Mouse (Mus musculus) limb, embryonic 15.5 days (tissue): Measurements from ENCODE around the gene Zfp575. TPM values are rescaled to one million over a fixed set of nuclear protein-coding genes. Genes with fewer than 3 reads are reported as not detected.
"Not testable (repeated sequence)": the region's sequence is repeated elsewhere in the genome, so short reads cannot be mapped to it uniquely, and the experiment has no call there.

Experiments used
- ATAC-seq: fragments of 200-750 bp; cut with Nextera tagmentation; 2 replicates; pipeline ENCODE4 v1.8.0; 2017; ENCODE audit warnings: low read depth, moderate TSS enrichment; ENCODE audit not compliant: insufficient number of reproducible peaks, low FRiP score, low TSS enrichment
- H3K27ac ChIP-seq: fragments of 300-500 bp; sonication (generic); 2 replicates; pipeline ENCODE4 v1.5.1; 2015; ENCODE audit warnings: moderate library complexity, mild to moderate bottlenecking, inconsistent platforms
- H3K27me3 ChIP-seq: fragments of 300-500 bp; sonication (generic); 2 replicates; pipeline ENCODE4 v1.6.1; 2015; ENCODE audit warnings: inconsistent platforms
- H3K36me3 ChIP-seq: fragments of 300-500 bp; sonication (generic); 2 replicates; pipeline ENCODE4 v1.6.1; 2015; ENCODE audit warnings: inconsistent platforms
- H3K4me1 ChIP-seq: fragments of 300-500 bp; sonication (generic); 2 replicates; pipeline ENCODE4 v1.6.1; 2015; ENCODE audit warnings: inconsistent platforms
- H3K4me2 ChIP-seq: fragments of 300-500 bp; sonication (generic); 2 replicates; pipeline ENCODE4 v1.6.1; 2015; ENCODE audit warnings: mild to moderate bottlenecking, inconsistent platforms
- H3K4me3 ChIP-seq: fragments of 300-500 bp; sonication (generic); 2 replicates; pipeline ENCODE4 v1.5.1; 2015; ENCODE audit warnings: mild to moderate bottlenecking, inconsistent platforms
- H3K9ac ChIP-seq: fragments of 300-500 bp; sonication (generic); 2 replicates; pipeline ENCODE4 v1.6.1; 2015; ENCODE audit warnings: inconsistent platforms
- H3K9me3 ChIP-seq: fragments of 300-500 bp; sonication (generic); 2 replicates; pipeline ENCODE4 v1.6.1; 2016; ENCODE audit warnings: inconsistent platforms
- WGBS: fragments of 180-500 bp; shearing (Covaris S2); methylation state at CpG from one replicate; pipeline ENCODE4 v1.1.7; 2015; 5-methylcytosine and 5-hydroxymethylcytosine counted together
- polyA plus RNA-seq: library from polyadenylated mRNA; unstranded; fragments of >200 nt; fragmentation: Nextera tagmentation; extraction: Ambion mirVana; gene quantifications from 2 replicates; pipeline ENCODE4 v1.2.1, GENCODE M21; 2015

The Zfp575 gene
- polyA plus RNA-seq, result 5.2 and 6.4 TPM in 2 replicates

- WGBS, result 6% methylated on average over 30 of the region's 30 CpGs
- Histone ChIP-seq H3K9me3 (no peaks in the 10 kb centered on the region; the same call in 1 of the 2 replicates), H3K27me3 (peaks cover 26% of the 10 kb centered on the region), H3K4me1 (peaks cover 17% of the 10 kb centered on the region; the same call in 1 of the 2 replicates), H3K4me3 (peak within 1 kb of the TSS; percentile 59), H3K9ac (peak within 1 kb of the TSS; percentile 57; the same call in 1 of the 2 replicates), H3K27ac (peak within 1 kb of the TSS; percentile 61; the same call in 1 of the 2 replicates), H3K4me2 (peak within 1 kb of the TSS; percentile 86), H3K36me3 (no peaks in the 10 kb centered on the region)
- peak; percentile 73 for ATAC-seq
Observed at GRCm38 (mm10) chr7:24587330-24588105, at the start of gene Zfp575, which contains the start of gene Ethe1. Gene Zfp575, minus strand, starts transcription at chr7:24587641. Gene Ethe1, plus strand, starts transcription at chr7:24587543.

- Histone ChIP-seq H3K4me1 (peaks cover 17% of the 10 kb centered on the region), H3K27ac (no peak overlapping the region), H3K9ac (no peak overlapping the region), H3K9me3 (no peaks in the 10 kb centered on the region), H3K4me2 (peak overlapping the region; percentile 70; the same call in 1 of the 2 replicates), H3K27me3 (peaks cover 54% of the 10 kb centered on the region), H3K36me3 (no peaks in the 10 kb centered on the region), H3K4me3 (peak overlapping the region; percentile 40)
- ATAC-seq, result no peak
- WGBS, result 2% methylated on average over 18 of the region's 18 CpGs
Observed at GRCm38 (mm10) chr7:24637046-24637445, 49.6 kb upstream of the Zfp575 start.

GRCm38 (mm10) chr7:24636264-24636663 is 48.8 kb upstream of the Zfp575 start, which contains the start of gene Lypd3:
Gene Lypd3, plus strand, starts transcription at chr7:24636550.
- H3K4me1 ChIP-seq, result peaks cover 17% of the 10 kb centered on the region
- H3K27me3 ChIP-seq, result peaks cover 54% of the 10 kb centered on the region
- ATAC-seq, result no peak
- no peak within 1 kb of the TSS for H3K9ac ChIP-seq
- no peaks in the 10 kb centered on the region for H3K9me3 ChIP-seq
- no peaks in the 10 kb centered on the region for H3K36me3 ChIP-seq
- 21% methylated on average over 15 of the region's 15 CpGs for WGBS
- peak within 1 kb of the TSS; percentile 70; the same call in 1 of the 2 replicates for H3K4me2 ChIP-seq
- peak within 1 kb of the TSS; percentile 40 for H3K4me3 ChIP-seq
- no peak within 1 kb of the TSS; the same call in 1 of the 2 replicates for H3K27ac ChIP-seq

GRCm38 (mm10) chr7:24630116-24630880 is 42.9 kb upstream of the Zfp575 start:
- Histone ChIP-seq H3K4me2 (no peak overlapping the region), H3K4me3 (no peak overlapping the region), H3K4me1 (peaks cover 9% of the 10 kb centered on the region; the same call in 1 of the 2 replicates), H3K9me3 (no peaks in the 10 kb centered on the region), H3K27me3 (no peaks in the 10 kb centered on the region), H3K27ac (peak overlapping the region; percentile 61; the same call in 1 of the 2 replicates), H3K9ac (no peak overlapping the region), H3K36me3 (no peaks in the 10 kb centered on the region)
- ATAC-seq, result no peak
- WGBS, result 67% methylated on average over 10 of the region's 10 CpGs

- ATAC-seq, result no peak
- Histone ChIP-seq H3K27me3 (no peaks in the 10 kb centered on the region), H3K4me3 (no peak overlapping the region), H3K27ac (peak overlapping the region; percentile 38; the same call in 1 of the 2 replicates), H3K36me3 (no peaks in the 10 kb centered on the region), H3K4me2 (no peak overlapping the region), H3K4me1 (peaks cover 9% of the 10 kb centered on the region; the same call in 1 of the 2 replicates), H3K9ac (no peak overlapping the region), H3K9me3 (no peaks in the 10 kb centered on the region)
- 69% methylated on average over 4 of the region's 4 CpGs for WGBS
Observed at GRCm38 (mm10) chr7:24629672-24630071, 42.2 kb upstream of the Zfp575 start.

- Histone ChIP-seq H3K27me3 (no peaks in the 10 kb centered on the region), H3K36me3 (no peaks in the 10 kb centered on the region), H3K27ac (0 out of 2 replicates have a peak overlapping the region, but pooled peaks have one; percentile 38), H3K4me2 (peak overlapping the region; percentile 63), H3K9ac (peak overlapping the region; percentile 26; the same call in 1 of the 2 replicates), H3K4me3 (peak overlapping the region; percentile 36), H3K9me3 (no peaks in the 10 kb centered on the region), H3K4me1 (peaks cover 9% of the 10 kb centered on the region; the same call in 1 of the 2 replicates)
- 10% methylated on average over 32 of the region's 33 CpGs for WGBS
- peak; percentile 81 for ATAC-seq
Observed at GRCm38 (mm10) chr7:24628685-24629610, 41.5 kb upstream of the Zfp575 start.

- Histone ChIP-seq H3K27ac (no peak overlapping the region), H3K9me3 (no peaks in the 10 kb centered on the region; the same call in 1 of the 2 replicates), H3K9ac (no peak overlapping the region), H3K4me3 (no peak overlapping the region), H3K27me3 (no peaks in the 10 kb centered on the region), H3K4me2 (no peak overlapping the region), H3K36me3 (no peaks in the 10 kb centered on the region), H3K4me1 (peaks cover 4% of the 10 kb centered on the region; the same call in 1 of the 2 replicates)
- 82% methylated on average over 6 of the region's 6 CpGs for WGBS
- no peak for ATAC-seq
Observed at GRCm38 (mm10) chr7:24622967-24623366, 35.5 kb upstream of the Zfp575 start.

GRCm38 (mm10) chr7:24621193-24621592 is 33.8 kb upstream of the Zfp575 start:
- H3K36me3 ChIP-seq, result no peaks in the 10 kb centered on the region
- H3K27ac ChIP-seq, result no peak overlapping the region
- H3K9ac ChIP-seq, result no peak overlapping the region
- ATAC-seq, result no peak
- H3K27me3 ChIP-seq, result no peaks in the 10 kb centered on the region
- H3K4me3 ChIP-seq, result no peak overlapping the region
- H3K4me2 ChIP-seq, result no peak overlapping the region
- no peaks in the 10 kb centered on the region; the same call in 1 of the 2 replicates for H3K9me3 ChIP-seq
- H3K4me1 ChIP-seq, result peaks cover 4% of the 10 kb centered on the region; the same call in 1 of the 2 replicates
- WGBS, result 81% methylated on average over 3 of the region's 3 CpGs

GRCm38 (mm10) chr7:24619671-24620397 is 32.4 kb upstream of the Zfp575 start:
- H3K4me1 ChIP-seq, result peaks cover 4% of the 10 kb centered on the region; the same call in 1 of the 2 replicates
- WGBS, result 57% methylated on average over 13 of the region's 13 CpGs
- ATAC-seq, result no peak

GRCm38 (mm10) chr7:24618374-24618773 is 30.9 kb upstream of the Zfp575 start:
- H3K4me3 ChIP-seq, H3K9ac ChIP-seq, H3K9me3 ChIP-seq, H3K27ac ChIP-seq, H3K36me3 ChIP-seq, H3K4me1 ChIP-seq, ATAC-seq, H3K27me3 ChIP-seq, H3K4me2 ChIP-seq: not testable (repeated sequence)
- WGBS, result 88% methylated on average over 8 of the region's 8 CpGs

More at GRCm38 (mm10) chr7:24619671-24620397, 32.4 kb upstream of the Zfp575 start:
- no peak overlapping the region for H3K9ac ChIP-seq
- no peak overlapping the region for H3K27ac ChIP-seq
- no peak overlapping the region for H3K4me2 ChIP-seq
- no peak overlapping the region for H3K4me3 ChIP-seq
- H3K36me3 ChIP-seq, result no peaks in the 10 kb centered on the region
- H3K27me3 ChIP-seq, result no peaks in the 10 kb centered on the region
- no peaks in the 10 kb centered on the region; the same call in 1 of the 2 replicates for H3K9me3 ChIP-seq
